Mouse (Mus musculus): ENCODE results near the gene Lrrc8d. TPM values are rescaled to one million over a fixed set of nuclear protein-coding genes. Genes with fewer than 3 reads are reported as not detected.

The Lrrc8d gene
- total and polyA plus RNA-seq, 2 experiments, result 7.0 to 11.6 TPM

GRCm38 (mm10) chr5:105776368-105776767, 76.6 kb downstream of the Lrrc8d start:
- TF ChIP-seq POLR2A (IDR thresholded peaks at IDR 0.05; ENCODE audit: extremely low read depth, insufficient read depth, low read length) (no peak), CTCF (IDR thresholded peaks at IDR 0.05; ENCODE audit: low read depth, low read length) (no peak)
- Histone ChIP-seq H3K4me3 (ENCODE audit: insufficient read depth, low read depth, low read length) (no peak overlapping the region), H3K27me3 (ENCODE audit: control insufficient read depth, insufficient read depth, low read length) (no peaks in the 10 kb centered on the region), H3K36me3 (ENCODE audit: control insufficient read depth, insufficient read depth, low read length) (no peaks in the 10 kb centered on the region), H3K79me2 (ENCODE audit: control insufficient read depth, insufficient read depth, low read length) (peaks cover 15% of the 10 kb centered on the region; the same call in 1 of the 2 replicates), H3K9ac (ENCODE audit: low read depth, low read length) (no peak overlapping the region), H3K27ac (replicated peaks; ENCODE audit: insufficient read depth, low read depth, low read length) (no peak overlapping the region), H3K4me1 (ENCODE audit: control insufficient read depth, insufficient read depth, low read length) (peaks cover 14% of the 10 kb centered on the region)
- DNase-seq (ENCODE audit: extremely low read depth, low read depth, low spot score), result no peak
- 85% methylated on average over 5 of the region's 5 CpGs for WGBS

- Histone ChIP-seq H3K4me1 (ENCODE audit: control insufficient read depth, insufficient read depth, low read length) (peaks cover 14% of the 10 kb centered on the region), H3K36me3 (ENCODE audit: control insufficient read depth, insufficient read depth, low read length) (no peaks in the 10 kb centered on the region), H3K79me2 (ENCODE audit: control insufficient read depth, insufficient read depth, low read length) (peaks cover 12% of the 10 kb centered on the region; the same call in 1 of the 2 replicates), H3K27ac (replicated peaks; ENCODE audit: insufficient read depth, low read depth, low read length) (peak overlapping the region; percentile 77), H3K27me3 (ENCODE audit: control insufficient read depth, insufficient read depth, low read length) (no peaks in the 10 kb centered on the region), H3K9ac (ENCODE audit: low read depth, low read length) (peak overlapping the region; percentile 33), H3K4me3 (ENCODE audit: insufficient read depth, low read depth, low read length) (0 out of 2 replicates have a peak overlapping the region, but pooled peaks have one; percentile 8)
- 25% methylated on average over 12 of the region's 12 CpGs for WGBS
- no peak for TF ChIP-seq CTCF (IDR thresholded peaks at IDR 0.05; ENCODE audit: low read depth, low read length)
- no peak for TF ChIP-seq POLR2A (IDR thresholded peaks at IDR 0.05; ENCODE audit: extremely low read depth, insufficient read depth, low read length)
- DNase-seq (ENCODE audit: extremely low read depth, low read depth, low spot score), result peak; percentile 75
These were observed 77.3 kb downstream of the Lrrc8d start for GRCm38 (mm10) chr5:105776978-105777593.

- Histone ChIP-seq H3K4me3 (ENCODE audit: insufficient read depth, low read depth, low read length) (0 out of 2 replicates have a peak overlapping the region, but pooled peaks have one; percentile 8), H3K27me3 (ENCODE audit: control insufficient read depth, insufficient read depth, low read length) (no peaks in the 10 kb centered on the region), H3K79me2 (ENCODE audit: control insufficient read depth, insufficient read depth, low read length) (peaks cover 11% of the 10 kb centered on the region; the same call in 1 of the 2 replicates), H3K9ac (ENCODE audit: low read depth, low read length) (peak overlapping the region; percentile 33), H3K27ac (replicated peaks; ENCODE audit: insufficient read depth, low read depth, low read length) (peak overlapping the region; percentile 77), H3K36me3 (ENCODE audit: control insufficient read depth, insufficient read depth, low read length) (no peaks in the 10 kb centered on the region), H3K4me1 (ENCODE audit: control insufficient read depth, insufficient read depth, low read length) (peaks cover 14% of the 10 kb centered on the region)
- WGBS, result 18% methylated on average over 8 of the region's 8 CpGs
- peak; percentile 53 for DNase-seq (ENCODE audit: extremely low read depth, low read depth, low spot score)
- TF ChIP-seq POLR2A (IDR thresholded peaks at IDR 0.05; ENCODE audit: extremely low read depth, insufficient read depth, low read length), result no peak
- TF ChIP-seq CTCF (IDR thresholded peaks at IDR 0.05; ENCODE audit: low read depth, low read length), result no peak
These were observed 77.9 kb downstream of the Lrrc8d start for GRCm38 (mm10) chr5:105777645-105778044.

GRCm38 (mm10) chr5:105778189-105778588, 78.4 kb downstream of the Lrrc8d start:
- Histone ChIP-seq H3K36me3 (ENCODE audit: control insufficient read depth, insufficient read depth, low read length) (no peaks in the 10 kb centered on the region), H3K4me3 (ENCODE audit: insufficient read depth, low read depth, low read length) (no peak overlapping the region), H3K27me3 (ENCODE audit: control insufficient read depth, insufficient read depth, low read length) (no peaks in the 10 kb centered on the region), H3K9ac (ENCODE audit: low read depth, low read length) (no peak overlapping the region), H3K4me1 (ENCODE audit: control insufficient read depth, insufficient read depth, low read length) (peaks cover 14% of the 10 kb centered on the region), H3K27ac (replicated peaks; ENCODE audit: insufficient read depth, low read depth, low read length) (no peak overlapping the region), H3K79me2 (ENCODE audit: control insufficient read depth, insufficient read depth, low read length) (peaks cover 11% of the 10 kb centered on the region; the same call in 1 of the 2 replicates)
- TF ChIP-seq POLR2A (IDR thresholded peaks at IDR 0.05; ENCODE audit: extremely low read depth, insufficient read depth, low read length) (no peak), CTCF (IDR thresholded peaks at IDR 0.05; ENCODE audit: low read depth, low read length) (no peak)
- peak; percentile 51 for DNase-seq (ENCODE audit: extremely low read depth, low read depth, low spot score)
- WGBS, result 56% methylated on average over 8 of the region's 8 CpGs

- TF ChIP-seq CTCF (IDR thresholded peaks at IDR 0.05; ENCODE audit: low read depth, low read length) (no peak), POLR2A (IDR thresholded peaks at IDR 0.05; ENCODE audit: extremely low read depth, insufficient read depth, low read length) (no peak)
- 49% methylated on average over 3 of the region's 3 CpGs for WGBS
- Histone ChIP-seq H3K27ac (replicated peaks; ENCODE audit: insufficient read depth, low read depth, low read length) (no peak overlapping the region), H3K36me3 (ENCODE audit: control insufficient read depth, insufficient read depth, low read length) (no peaks in the 10 kb centered on the region), H3K27me3 (ENCODE audit: control insufficient read depth, insufficient read depth, low read length) (no peaks in the 10 kb centered on the region), H3K4me1 (ENCODE audit: control insufficient read depth, insufficient read depth, low read length) (peaks cover 14% of the 10 kb centered on the region), H3K79me2 (ENCODE audit: control insufficient read depth, insufficient read depth, low read length) (peaks cover 11% of the 10 kb centered on the region; the same call in 1 of the 2 replicates), H3K9ac (ENCODE audit: low read depth, low read length) (no peak overlapping the region), H3K4me3 (ENCODE audit: insufficient read depth, low read depth, low read length) (no peak overlapping the region)
- DNase-seq (ENCODE audit: extremely low read depth, low read depth, low spot score), result no peak
These were observed 79.0 kb downstream of the Lrrc8d start for GRCm38 (mm10) chr5:105778723-105779122.

GRCm38 (mm10) chr5:105779331-105779730, 79.6 kb downstream of the Lrrc8d start:
- Histone ChIP-seq H3K27ac (replicated peaks; ENCODE audit: insufficient read depth, low read depth, low read length) (no peak overlapping the region), H3K27me3 (ENCODE audit: control insufficient read depth, insufficient read depth, low read length) (no peaks in the 10 kb centered on the region), H3K79me2 (ENCODE audit: control insufficient read depth, insufficient read depth, low read length) (peaks cover 13% of the 10 kb centered on the region; the same call in 1 of the 2 replicates), H3K36me3 (ENCODE audit: control insufficient read depth, insufficient read depth, low read length) (no peaks in the 10 kb centered on the region), H3K4me1 (ENCODE audit: control insufficient read depth, insufficient read depth, low read length) (peaks cover 14% of the 10 kb centered on the region), H3K4me3 (ENCODE audit: insufficient read depth, low read depth, low read length) (no peak overlapping the region), H3K9ac (ENCODE audit: low read depth, low read length) (no peak overlapping the region)
- no peak for TF ChIP-seq CTCF (IDR thresholded peaks at IDR 0.05; ENCODE audit: low read depth, low read length)
- no peak for TF ChIP-seq POLR2A (IDR thresholded peaks at IDR 0.05; ENCODE audit: extremely low read depth, insufficient read depth, low read length)
- DNase-seq (ENCODE audit: extremely low read depth, low read depth, low spot score), result no peak
- 78% methylated on average over 5 of the region's 5 CpGs for WGBS
